Mouse (Mus musculus): ENCODE measurements around the gene Aox3. TPM values are rescaled to one million over a fixed set of nuclear protein-coding genes. Genes with fewer than 3 reads are reported as not detected.

The Aox3 gene
- total and polyA plus RNA-seq, 3 experiments = 0.08 to 0.43 (median 0.14) TPM

DNA sequence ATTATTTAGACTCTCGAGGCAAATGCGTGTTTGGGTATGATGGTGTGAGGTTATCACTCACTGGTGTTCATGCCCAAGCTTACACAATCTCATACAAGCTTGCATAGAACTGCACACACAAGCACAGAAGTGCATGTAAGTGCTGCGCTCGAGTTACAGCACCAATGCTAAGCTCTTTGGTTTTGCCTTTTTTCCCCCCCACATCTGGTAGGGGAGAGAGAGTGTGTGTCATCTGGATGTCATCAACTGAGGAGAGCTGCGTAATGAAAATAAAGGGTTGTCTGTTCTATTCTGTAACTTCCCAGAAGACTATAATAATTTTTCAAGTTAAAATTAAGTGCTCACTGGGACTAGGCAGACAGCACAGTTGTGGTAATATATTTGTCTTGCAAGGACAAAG, 100.9 kb downstream of the Aox3 start:
- TF ChIP-seq PAX5 (IDR thresholded peaks at IDR 0.05; ENCODE audit: low read length) = no peak
- TF ChIP-seq EP300 (IDR thresholded peaks at IDR 0.05; ENCODE audit: low read length) = no peak
- TF ChIP-seq MAX (IDR thresholded peaks at IDR 0.05; ENCODE audit: low read length) = no peak
- no peak for TF ChIP-seq JUN (IDR thresholded peaks at IDR 0.05; ENCODE audit: insufficient read depth, low read depth, low read length)
- no peak for TF ChIP-seq TCF12 (IDR thresholded peaks at IDR 0.05; ENCODE audit: low read depth, low read length)
- TF ChIP-seq GABPA (IDR thresholded peaks at IDR 0.05; ENCODE audit: insufficient replicate concordance, low read depth, low read length) = no peak
- no peak for TF ChIP-seq MAFK (IDR thresholded peaks at IDR 0.05; ENCODE audit: insufficient replicate concordance, low read length)
- no peak for TF ChIP-seq SMC3 (IDR thresholded peaks at IDR 0.05; ENCODE audit: low read depth, low read length)
- no peak for TF ChIP-seq USF2 (conservative IDR thresholded peaks at IDR 0.05; ENCODE audit: low read depth, low read length)
- TF ChIP-seq E2F4 (IDR thresholded peaks at IDR 0.05; ENCODE audit: insufficient replicate concordance, low read depth, low read length) = no peak
- TF ChIP-seq HCFC1 (IDR thresholded peaks at IDR 0.05; ENCODE audit: low read depth, low read length) = no peak
- no peak for TF ChIP-seq CHD1 (IDR thresholded peaks at IDR 0.05; ENCODE audit: low read depth, low read length)
- no peak for TF ChIP-seq CTCF (conservative IDR thresholded peaks at IDR 0.05 in 1 of 2, IDR thresholded peaks at IDR 0.05 in 1 of 2; ENCODE audit: low read depth in 2 of 2, low read length in 2 of 2)
- no peak for TF ChIP-seq UBTF (IDR thresholded peaks at IDR 0.05; ENCODE audit: low read depth, low read length)
- no peak for TF ChIP-seq NELFE (IDR thresholded peaks at IDR 0.05; ENCODE audit: low read depth, low read length)
- no peak for TF ChIP-seq KAT2A (IDR thresholded peaks at IDR 0.05; ENCODE audit: insufficient replicate concordance, low read length)
- no peak overlapping the region for H3K9ac ChIP-seq (ENCODE audit: insufficient read depth, low read depth)
- dilution Hi-C loops (cut with MboI; ENCODE audit: extremely low pct_ligation_motif_present, extremely low pct_unique_long_range_greater_than_20kb, low sequenced_read_pairs) (no loop called here), in situ Hi-C loops (cut with MboI; ENCODE audit: low pct_ligation_motif_present, low pct_unique_long_range_greater_than_20kb, low sequenced_read_pairs) (no loop called here)
- H3K4me3 ChIP-seq (replicated peaks in 1 of 3; ENCODE audit: low read depth in 2 of 3, low read length in 2 of 3, poor library complexity in 1 of 3) = no peak overlapping the region
- H3K27me3 ChIP-seq (replicated peaks) = no peaks in the 10 kb centered on the region
- H3K27ac ChIP-seq (ENCODE audit: insufficient read depth, low read depth) = no peak overlapping the region
- H3K79me2 ChIP-seq (replicated peaks; ENCODE audit: control insufficient read depth, extremely low read depth, insufficient read depth, poor library complexity, severe bottlenecking) = no peaks in the 10 kb centered on the region
- DNase-seq (ENCODE audit: extremely low read depth) = no peak
- H3K9me3 ChIP-seq (replicated peaks; ENCODE audit: low read length) = peaks cover 2% of the 10 kb centered on the region
- H3K4me1 ChIP-seq (ENCODE audit: control insufficient read depth in 1 of 2, insufficient read depth in 2 of 2) = peaks cover 0 to 4% of the 10 kb centered on the region in 2 experiments; a peak in 2 of 4 replicates
- H3K36me3 ChIP-seq (replicated peaks in 1 of 2; ENCODE audit: control insufficient read depth in 1 of 2, insufficient read depth in 1 of 2, low read length in 1 of 2) = no peaks in the 10 kb centered on the region
- H3K4me2 ChIP-seq (ENCODE audit: insufficient read depth, low read depth, poor library complexity, severe bottlenecking) = no peak overlapping the region

DNA sequence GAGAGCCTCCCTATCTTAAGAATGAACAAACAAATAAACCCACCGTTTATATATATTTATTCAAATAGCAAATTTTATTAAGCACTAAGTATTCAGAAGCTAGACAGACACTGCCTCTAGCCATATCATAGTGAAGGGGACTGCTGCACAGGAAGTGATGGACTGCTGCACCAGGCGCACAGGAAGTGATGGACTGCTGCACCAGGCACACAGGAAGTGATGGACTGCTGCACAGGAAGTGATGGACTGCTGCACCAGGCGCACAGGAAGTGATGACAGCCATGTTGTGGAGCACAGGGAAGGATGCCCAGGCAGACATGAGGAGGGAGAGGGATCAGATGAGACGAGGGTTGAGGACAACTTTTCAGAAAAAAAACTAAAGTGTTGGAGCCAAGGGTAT, 102.4 kb downstream of the Aox3 start:
- in situ Hi-C loops (cut with MboI; ENCODE audit: low pct_ligation_motif_present, low pct_unique_long_range_greater_than_20kb, low sequenced_read_pairs) (no loop called here), dilution Hi-C loops (cut with MboI; ENCODE audit: extremely low pct_ligation_motif_present, extremely low pct_unique_long_range_greater_than_20kb, low sequenced_read_pairs) (no loop called here)
- no peak overlapping the region for H3K4me2 ChIP-seq (ENCODE audit: insufficient read depth, low read depth, poor library complexity, severe bottlenecking)
- no peaks in the 10 kb centered on the region for H3K79me2 ChIP-seq (replicated peaks; ENCODE audit: control insufficient read depth, extremely low read depth, insufficient read depth, poor library complexity, severe bottlenecking)
- no peak overlapping the region for H3K9ac ChIP-seq (ENCODE audit: insufficient read depth, low read depth)
- H3K9me3 ChIP-seq (replicated peaks; ENCODE audit: low read length) = peaks cover 2% of the 10 kb centered on the region
- TF ChIP-seq MEF2A (IDR thresholded peaks at IDR 0.05; ENCODE audit: borderline replicate concordance, low read depth, low read length) (no peak), ELF1 (IDR thresholded peaks at IDR 0.05; ENCODE audit: low read depth, low read length) (0 out of 2 replicates have a peak, but pooled peaks have one; percentile 19), MAX (IDR thresholded peaks at IDR 0.05; ENCODE audit: low read length) (no peak)
- H3K27ac ChIP-seq (ENCODE audit: insufficient read depth, low read depth) = no peak overlapping the region
- no peak for DNase-seq (ENCODE audit: extremely low read depth)
- H3K36me3 ChIP-seq (replicated peaks in 1 of 2; ENCODE audit: control insufficient read depth in 1 of 2, insufficient read depth in 1 of 2, low read length in 1 of 2) = no peaks in the 10 kb centered on the region
- H3K4me3 ChIP-seq (replicated peaks in 1 of 3; ENCODE audit: low read depth in 2 of 3, low read length in 2 of 3, poor library complexity in 1 of 3) = no peak overlapping the region
- peaks cover 0 to 4% of the 10 kb centered on the region in 2 experiments; a peak in 1 of 4 replicates for H3K4me1 ChIP-seq (ENCODE audit: control insufficient read depth in 1 of 2, insufficient read depth in 2 of 2)
- H3K27me3 ChIP-seq (replicated peaks) = no peaks in the 10 kb centered on the region

Data from CH12.LX (cell line).